Mouse (Mus musculus): ENCODE measurements around the gene Ttll13.

The Ttll13 gene

GRCm38 (mm10) chr7:80213604-80214003, 32.6 kb upstream of the Ttll13 start:
- no peak for DNase-seq (ENCODE audit: low spot score in 2 of 2)

- DNase-seq (ENCODE audit: low spot score in 2 of 2), result no peak
These were observed 31.7 kb upstream of the Ttll13 start for GRCm38 (mm10) chr7:80214459-80214858.

GRCm38 (mm10) chr7:80215398-80215797, 30.8 kb upstream of the Ttll13 start:
- peak; percentile 52 to 57 for DNase-seq (ENCODE audit: low spot score in 2 of 2)

- peak in 1 of 2 experiments; percentile 33 for DNase-seq (ENCODE audit: low spot score in 2 of 2)
These were observed 29.6 kb upstream of the Ttll13 start for GRCm38 (mm10) chr7:80216566-80216965.

- DNase-seq (ENCODE audit: low spot score in 2 of 2), result no peak
These were observed 27.5 kb upstream of the Ttll13 start for GRCm38 (mm10) chr7:80218666-80219065.

GRCm38 (mm10) chr7:80220237-80220797, 25.9 kb upstream of the Ttll13 start:
- DNase-seq (ENCODE audit: low spot score in 2 of 2), result no peak

GRCm38 (mm10) chr7:80221179-80221750, 24.9 kb upstream of the Ttll13 start:
- no peak for DNase-seq (ENCODE audit: low spot score in 2 of 2)

- DNase-seq (ENCODE audit: low spot score in 2 of 2), result no peak
These were observed 19.1 kb upstream of the Ttll13 start for GRCm38 (mm10) chr7:80227065-80227464.

- DNase-seq (ENCODE audit: low spot score in 2 of 2), result no peak
These were observed 16.0 kb upstream of the Ttll13 start for GRCm38 (mm10) chr7:80230196-80230595.

GRCm38 (mm10) chr7:80231971-80232488, 14.1 kb upstream of the Ttll13 start:
- DNase-seq (ENCODE audit: low spot score in 2 of 2), result no peak

GRCm38 (mm10) chr7:80232489-80233029, 13.6 kb upstream of the Ttll13 start, which contains the start of the genes Cib1 and Gdpgp1:
TSS of gene Cib1 (minus strand) at chr7:80232813.
TSS of gene Gdpgp1 (plus strand) at chr7:80232865.
- DNase-seq (ENCODE audit: low spot score in 2 of 2), result peak; percentile 92 to 94

- no peak for DNase-seq (ENCODE audit: low spot score in 2 of 2)
These were observed 12.4 kb upstream of the Ttll13 start for GRCm38 (mm10) chr7:80233799-80234198.

GRCm38 (mm10) chr7:80238542-80238941, 7.6 kb upstream of the Ttll13 start:
- DNase-seq (ENCODE audit: low spot score in 2 of 2), result no peak

GRCm38 (mm10) chr7:80241661-80242060, 4.5 kb upstream of the Ttll13 start:
- no peak for DNase-seq (ENCODE audit: low spot score in 2 of 2)

- DNase-seq (ENCODE audit: low spot score in 2 of 2), result no peak
These were observed 1.3 kb upstream of the Ttll13 start for GRCm38 (mm10) chr7:80244851-80245250.

GRCm38 (mm10) chr7:80246859-80247258, 683 bp downstream of the Ttll13 start:
- DNase-seq (ENCODE audit: low spot score in 2 of 2), result no peak

GRCm38 (mm10) chr7:80252437-80252836, 6.3 kb downstream of the Ttll13 start:
- DNase-seq (ENCODE audit: low spot score in 2 of 2), result no peak

GRCm38 (mm10) chr7:80252886-80253285, 6.7 kb downstream of the Ttll13 start:
- no peak for DNase-seq (ENCODE audit: low spot score in 2 of 2)

GRCm38 (mm10) chr7:80255981-80256380, 9.8 kb downstream of the Ttll13 start:
- DNase-seq (ENCODE audit: low spot score in 2 of 2), result no peak

GRCm38 (mm10) chr7:80257706-80258105, 11.5 kb downstream of the Ttll13 start:
- no peak for DNase-seq (ENCODE audit: low spot score in 2 of 2)

GRCm38 (mm10) chr7:80260625-80261371, 14.6 kb downstream of the Ttll13 start, which contains the start of gene Ngrn:
TSS of gene Ngrn (plus strand) at chr7:80261215.
- DNase-seq (ENCODE audit: low spot score in 2 of 2), result peak; percentile 72 to 84

- DNase-seq (ENCODE audit: low spot score in 2 of 2), result no peak
These were observed 15.3 kb downstream of the Ttll13 start for GRCm38 (mm10) chr7:80261372-80261990.

Data from right cerebral cortex, postnatal 36 days (tissue).